Mouse (Mus musculus) spleen, postnatal 14 days (tissue): Measurements from ENCODE around the gene Lactbl1.
A peak's percentile ranks its signal among the peaks of the same experiment; 100 is the strongest.

Source experiments
- DNase-seq, 2 experiments: peaks; one replicate each; pipeline ENCODE4 v3.0.0; 2021 to 2022; ENCODE audit warnings: low spot score in 2 of 2

The Lactbl1 gene

DNA sequence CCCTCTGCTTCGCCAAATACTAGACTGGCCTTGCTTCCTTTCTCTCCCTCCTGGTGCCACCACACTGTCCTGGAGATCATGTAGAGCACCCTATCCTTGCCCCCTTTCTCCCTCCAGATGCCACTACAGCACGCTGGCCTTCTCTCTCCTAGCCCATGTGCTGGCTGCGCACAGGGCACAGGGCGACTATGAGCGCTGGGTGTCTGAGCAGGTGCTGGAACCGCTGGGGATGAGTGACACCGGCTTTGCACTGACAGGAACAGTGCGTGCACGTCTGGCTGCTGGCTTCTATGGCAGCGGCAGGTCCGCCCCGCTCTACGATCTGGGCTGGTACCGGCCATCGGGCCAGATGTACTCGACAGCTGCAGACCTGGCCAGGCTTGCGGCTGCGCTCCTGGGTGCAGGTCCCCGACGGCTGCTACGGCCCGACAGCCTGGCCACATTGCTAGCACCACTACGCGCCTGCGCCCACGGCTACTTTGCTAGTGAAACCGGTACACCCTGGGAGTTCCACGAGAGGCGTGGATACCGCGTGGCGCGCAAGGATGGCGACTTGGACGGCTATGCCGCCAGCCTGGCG is 14.7 kb downstream of the Lactbl1 start:
- DNase-seq: no peak

DNA sequence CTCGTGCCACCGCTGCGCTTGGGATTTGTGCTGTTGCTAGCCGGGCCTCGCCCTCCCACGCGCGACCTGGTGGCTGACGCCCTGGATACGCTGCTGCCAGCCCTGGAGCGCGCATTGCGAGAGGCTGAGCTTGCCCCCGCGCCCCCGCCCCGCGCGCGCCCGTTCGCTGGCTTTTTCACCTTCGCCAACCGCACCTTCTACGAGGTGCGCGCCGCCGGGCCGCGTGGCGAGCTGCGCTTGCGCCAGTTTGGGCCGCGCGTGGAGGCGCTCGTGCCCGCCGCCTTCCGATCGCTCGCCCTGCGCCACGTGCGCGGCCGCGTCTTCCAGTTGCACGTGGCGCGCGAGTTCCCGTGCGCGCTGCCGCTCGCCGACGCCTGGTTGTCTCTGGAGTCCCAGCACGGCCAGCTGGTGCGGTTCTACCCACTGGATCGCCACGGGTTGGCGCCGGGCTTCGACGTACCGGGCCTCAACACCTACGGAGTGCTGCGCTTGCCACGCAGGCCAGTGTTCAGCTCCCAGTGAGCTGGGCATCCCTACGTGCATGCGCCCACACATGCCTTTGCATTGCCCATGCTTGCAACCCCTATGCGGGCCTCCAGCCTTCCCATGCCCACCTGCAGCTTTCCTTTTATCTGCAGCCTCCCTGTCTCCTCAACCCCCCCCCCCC is 15.3 kb downstream of the Lactbl1 start:
- no peak for DNase-seq

DNA sequence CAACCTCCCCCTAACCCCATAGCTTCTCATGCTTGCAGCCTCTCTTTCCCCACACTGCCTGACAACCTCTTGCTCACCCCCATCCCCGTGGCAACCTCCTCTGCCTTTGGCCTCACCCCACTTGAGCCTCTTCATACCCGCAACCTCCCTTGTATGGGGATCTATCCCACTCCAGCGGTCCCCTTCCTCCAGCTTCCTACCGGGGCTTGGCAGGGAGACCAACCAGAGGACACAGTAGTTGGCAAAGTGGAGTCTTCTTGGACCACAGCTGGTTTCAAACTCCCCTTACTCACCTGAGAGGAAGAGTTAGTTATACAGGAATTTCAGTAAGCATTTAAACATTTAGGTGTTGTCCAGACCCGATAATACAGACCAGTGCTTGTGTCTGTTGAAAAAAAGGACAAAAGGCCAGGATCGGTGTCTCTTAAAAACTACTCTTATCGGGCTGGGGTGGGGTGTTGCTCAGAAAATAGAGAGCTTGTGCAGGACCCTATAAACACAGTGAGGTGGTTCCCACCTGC is 15.9 kb downstream of the Lactbl1 start:
- no peak for DNase-seq

DNA sequence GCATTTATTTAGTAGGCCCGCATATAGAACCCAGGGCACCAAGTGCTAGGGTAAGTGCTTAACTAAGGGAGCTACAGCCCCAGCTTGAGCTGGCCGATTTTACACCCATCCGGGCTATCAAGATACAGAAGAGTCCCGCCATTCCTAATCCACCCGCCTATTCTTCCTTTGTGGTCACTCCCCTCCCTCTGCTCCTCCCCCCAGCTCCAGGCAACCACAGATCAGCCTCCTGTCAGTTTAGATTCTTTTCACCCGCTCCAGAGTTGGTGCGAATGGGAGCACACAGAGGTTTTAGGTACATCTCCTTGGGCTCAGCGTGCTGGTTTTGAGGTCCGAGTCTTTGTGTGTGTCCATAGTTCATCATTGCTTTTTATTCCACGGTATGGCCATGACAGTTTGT is 16.5 kb downstream of the Lactbl1 start:
- DNase-seq: no peak

DNA sequence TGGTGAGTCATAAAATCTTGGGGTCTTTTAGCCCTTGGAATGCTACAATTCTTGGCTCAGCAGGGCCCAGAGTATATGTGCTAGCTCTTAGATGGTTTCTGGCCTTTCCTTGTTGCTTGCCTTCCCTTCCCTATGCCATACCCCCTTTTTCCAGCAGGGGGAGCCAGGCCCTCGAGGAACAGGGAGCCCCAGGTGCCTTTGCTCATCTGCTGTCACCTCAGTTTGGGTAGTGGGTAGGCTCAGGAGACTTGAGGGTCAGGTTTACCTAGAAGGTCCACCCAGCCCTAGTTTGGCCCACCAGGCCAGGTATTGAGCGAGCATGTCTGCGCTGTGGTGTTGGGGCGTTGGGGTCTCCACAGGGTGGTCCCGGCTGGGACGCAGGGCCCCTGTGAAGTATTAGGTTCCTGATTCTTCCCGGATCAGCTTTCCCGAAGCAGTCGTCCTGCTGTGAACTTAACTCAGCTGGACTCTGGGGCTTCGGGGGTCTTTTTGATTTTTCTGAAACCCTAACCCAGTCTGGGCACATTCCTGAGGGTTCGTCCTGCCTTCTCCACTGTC is 26.6 kb downstream of the Lactbl1 start:
- DNase-seq: peak; percentile 39 to 60

DNA sequence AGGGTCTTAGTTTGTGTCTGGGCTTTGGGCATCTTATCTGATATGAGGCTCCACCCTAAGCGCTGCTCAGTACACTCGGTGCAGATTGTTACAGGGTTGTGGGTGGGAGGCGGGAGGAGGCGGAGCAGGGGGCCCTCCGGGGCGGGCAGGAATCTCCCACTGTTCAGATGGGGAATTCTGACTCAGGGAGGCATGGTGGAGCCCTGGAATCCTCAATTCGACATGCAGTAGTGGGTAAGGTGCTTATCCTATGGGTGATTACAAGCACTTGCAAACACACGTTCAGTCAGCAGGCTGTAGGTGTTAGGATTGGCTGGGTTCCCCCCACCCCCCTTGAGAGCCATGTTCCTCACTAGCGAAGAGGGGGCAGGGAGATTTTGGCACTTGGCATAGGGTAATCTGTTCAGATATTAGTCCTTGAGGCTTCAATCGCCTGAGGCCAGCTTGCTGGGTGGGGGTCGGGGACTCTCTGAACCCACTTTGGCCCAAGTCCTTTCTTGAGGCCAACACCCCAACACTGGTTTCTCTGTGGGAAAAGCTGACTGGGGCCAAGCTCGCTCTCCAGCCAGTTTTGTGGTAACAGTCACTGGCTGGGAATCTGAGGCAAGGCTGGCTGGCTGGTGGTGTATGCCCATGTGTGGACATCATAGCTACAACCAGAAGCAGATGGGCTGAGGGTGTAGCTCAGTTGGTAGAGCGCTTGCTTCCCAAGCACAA is 27.2 kb downstream of the Lactbl1 start:
- no peak for DNase-seq

DNA sequence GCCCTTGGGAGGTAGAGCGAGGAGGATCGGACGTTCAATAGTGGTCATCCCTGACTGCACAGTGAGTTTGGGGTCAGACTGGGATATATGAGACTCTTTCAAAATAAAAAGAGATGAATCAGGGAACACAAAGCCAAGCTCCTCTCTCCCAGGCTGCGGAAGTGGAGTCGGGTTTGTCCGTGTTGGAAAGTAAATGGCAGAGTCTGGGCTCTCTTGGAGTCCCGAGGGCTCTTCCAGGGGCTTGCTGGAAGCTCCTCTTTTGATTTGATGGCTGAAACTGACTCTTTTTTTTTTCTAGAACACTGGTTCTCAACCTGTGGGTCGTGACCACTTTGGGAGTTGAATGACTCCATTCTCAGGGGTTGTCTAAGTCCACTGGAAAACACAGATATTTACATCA is 27.8 kb downstream of the Lactbl1 start:
- no peak for DNase-seq

DNA sequence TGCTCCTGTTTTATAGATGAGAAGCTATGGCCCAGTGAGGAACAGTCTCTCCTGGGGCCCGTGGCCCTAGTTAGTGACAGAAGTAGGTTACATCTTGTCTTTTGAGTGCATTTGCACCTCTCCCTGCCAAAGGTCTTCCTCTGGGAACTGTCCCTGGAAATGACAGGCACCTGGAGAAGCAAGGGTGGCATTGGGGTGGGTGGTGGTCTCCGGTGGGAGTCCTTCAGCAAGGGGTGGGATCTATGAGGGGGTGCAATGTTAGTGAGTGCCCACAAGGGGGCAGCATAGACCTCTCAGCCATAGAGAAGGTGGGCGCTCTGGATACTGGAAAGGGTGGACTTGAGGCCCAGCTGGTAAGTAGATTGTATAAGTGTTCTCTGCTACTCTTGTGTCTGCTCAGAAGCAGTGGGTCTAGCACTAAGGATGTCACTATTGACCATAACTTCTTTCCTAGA is 29.0 kb downstream of the Lactbl1 start:
- DNase-seq: no peak

DNA sequence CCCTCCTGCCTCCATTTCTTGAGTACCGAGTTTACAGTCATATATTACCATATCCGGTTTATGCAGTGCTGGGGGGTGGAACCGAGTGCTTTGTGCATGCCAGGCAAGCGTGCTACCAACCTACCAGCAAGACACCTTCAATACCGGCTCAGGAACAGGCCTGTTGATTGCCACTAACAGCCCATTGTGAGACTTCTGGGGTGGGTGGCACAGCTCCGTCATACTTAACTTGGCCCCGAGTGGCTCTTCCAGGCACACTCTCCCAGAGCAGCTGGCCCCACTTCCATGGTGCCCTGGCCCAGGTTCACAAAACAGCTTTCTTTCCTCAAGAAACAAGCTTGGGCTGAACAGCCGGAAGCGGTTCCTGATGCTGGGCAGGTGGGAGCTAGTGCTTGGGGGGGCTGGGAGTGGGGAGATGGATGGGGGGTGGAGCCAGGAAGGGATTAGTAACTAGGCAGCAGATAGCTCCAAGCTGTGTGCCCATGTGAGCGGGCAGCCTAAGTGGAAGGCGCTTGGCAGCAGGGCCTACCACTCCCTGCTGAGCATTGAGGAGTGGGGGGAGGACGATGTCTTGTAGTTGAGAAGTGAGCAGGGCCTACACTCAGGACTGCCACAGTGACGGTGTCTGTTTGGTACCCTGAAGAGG is 29.6 kb downstream of the Lactbl1 start:
- DNase-seq: no peak

DNA sequence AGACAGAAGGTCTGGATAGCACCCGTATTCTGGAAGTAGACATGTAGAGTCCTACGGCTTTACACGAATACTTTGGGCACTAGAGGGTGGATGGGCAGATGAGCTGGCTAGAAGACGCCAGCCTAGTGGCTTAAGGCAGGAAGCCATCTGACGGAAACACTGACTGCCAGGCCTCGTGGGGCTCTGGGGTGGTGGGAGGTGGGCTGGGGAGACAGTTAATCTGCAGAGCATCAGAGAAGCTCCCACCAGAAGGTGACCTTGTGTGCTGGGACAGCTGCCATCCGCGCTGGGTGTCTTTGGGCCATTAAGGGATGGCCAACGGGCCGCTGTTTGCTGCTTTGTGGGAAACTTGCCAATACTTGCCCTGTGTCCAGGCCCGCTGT is 30.1 kb downstream of the Lactbl1 start:
- no peak for DNase-seq

DNA sequence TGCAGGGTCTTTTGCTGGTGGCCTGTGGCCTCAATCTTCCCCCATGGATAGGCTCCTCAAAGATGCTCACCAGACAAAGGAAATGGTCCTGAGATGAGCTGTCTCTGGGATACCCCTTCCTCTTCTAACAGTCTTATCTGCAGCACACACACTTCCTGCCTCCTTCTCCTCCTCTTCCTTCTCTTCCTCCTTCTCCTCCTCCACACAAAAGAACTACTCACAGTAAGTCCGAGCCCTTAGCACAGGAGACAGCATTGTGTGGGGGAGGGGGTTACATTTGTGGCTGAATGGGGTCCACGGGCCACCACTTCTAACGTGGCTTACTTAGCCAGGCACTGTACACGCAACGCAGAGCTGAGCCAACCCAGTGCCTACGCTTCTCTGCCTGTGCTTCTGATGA is 30.6 kb downstream of the Lactbl1 start:
- DNase-seq: no peak

DNA sequence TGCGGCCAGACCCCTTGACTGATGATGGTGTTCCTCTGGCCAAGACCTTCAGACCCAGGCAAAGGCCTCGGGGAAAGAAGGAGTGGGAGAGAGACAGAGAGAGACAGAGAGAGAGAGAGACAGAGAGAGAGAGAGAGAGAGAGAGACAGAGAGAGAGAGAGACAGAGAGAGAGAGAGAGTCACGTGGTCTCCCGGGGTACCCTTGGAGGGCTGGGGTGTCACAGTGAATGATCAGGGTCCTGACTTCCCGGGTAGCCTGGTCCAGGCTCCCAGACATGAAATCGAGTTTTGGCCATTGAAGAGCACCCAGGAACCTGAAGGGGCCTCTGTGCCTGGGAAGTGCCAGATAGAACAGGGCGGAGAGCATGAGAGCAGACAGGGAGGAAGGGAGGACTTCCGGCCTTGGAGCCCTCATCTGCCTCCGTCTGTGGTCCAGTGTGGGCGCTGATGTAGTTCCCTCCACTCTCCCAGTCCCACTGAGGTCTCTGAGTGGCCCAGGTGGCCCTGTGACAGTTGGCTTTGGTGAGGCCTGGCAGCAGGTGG is 31.3 kb downstream of the Lactbl1 start:
- DNase-seq: no peak

DNA sequence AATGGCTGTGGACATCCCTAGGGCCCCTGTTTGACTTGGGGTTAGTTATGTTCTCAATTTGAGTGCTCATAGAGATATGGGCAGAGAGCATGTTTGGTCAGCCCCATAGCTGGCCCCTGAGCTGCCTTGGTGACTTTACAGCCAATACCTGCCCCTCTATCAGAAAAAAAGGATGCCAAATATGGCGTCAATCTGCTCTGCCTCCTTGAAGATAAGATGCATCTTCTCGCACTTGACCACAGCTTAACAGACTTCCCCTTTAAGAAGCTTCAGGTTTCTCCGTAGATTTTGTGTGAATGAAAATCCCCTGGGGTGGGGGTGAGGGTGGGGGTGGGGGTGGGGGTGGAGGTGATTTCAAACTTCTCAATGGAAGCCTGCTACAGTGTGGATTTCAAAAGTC is 35.5 kb downstream of the Lactbl1 start:
- no peak for DNase-seq

DNA sequence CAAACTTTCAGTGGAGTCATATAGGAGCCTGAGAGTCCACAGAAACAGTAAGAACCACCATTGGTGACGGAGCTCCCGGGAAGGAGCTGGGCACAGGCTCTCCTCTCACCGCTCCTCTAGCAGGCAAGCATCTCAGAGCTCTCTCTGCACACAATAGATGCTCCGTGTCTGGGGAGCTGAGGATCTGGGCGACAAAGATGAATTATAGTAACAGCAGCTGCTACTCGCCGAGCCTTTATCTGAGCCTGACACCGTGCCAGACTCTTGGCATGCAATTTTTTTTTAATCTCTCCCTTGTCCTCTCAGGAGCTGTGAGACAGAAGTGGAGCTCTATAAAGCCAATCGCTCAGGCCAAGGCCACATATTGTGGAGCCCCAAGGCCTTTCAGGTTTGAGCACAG is 42.6 kb downstream of the Lactbl1 start:
- no peak for DNase-seq

DNA sequence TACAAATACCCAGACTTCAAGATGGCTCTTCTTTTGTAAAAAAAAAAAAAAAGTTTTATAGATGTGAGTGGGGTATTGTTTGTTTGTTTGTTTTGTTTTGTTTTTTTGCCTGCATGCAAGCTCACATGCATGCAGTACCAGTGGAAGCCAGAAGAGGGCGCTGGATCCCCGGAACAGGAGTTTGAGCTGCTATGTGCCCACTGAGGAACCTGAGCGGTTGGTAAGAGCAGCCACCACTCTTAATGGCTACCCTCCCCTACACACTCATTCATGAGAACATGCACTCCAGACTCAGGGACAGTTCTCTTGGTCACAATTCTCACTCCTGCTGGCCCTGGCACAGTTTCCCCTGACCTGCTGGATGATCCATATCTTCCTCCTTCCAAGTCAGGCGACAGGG is 43.6 kb downstream of the Lactbl1 start:
- DNase-seq: no peak

DNA sequence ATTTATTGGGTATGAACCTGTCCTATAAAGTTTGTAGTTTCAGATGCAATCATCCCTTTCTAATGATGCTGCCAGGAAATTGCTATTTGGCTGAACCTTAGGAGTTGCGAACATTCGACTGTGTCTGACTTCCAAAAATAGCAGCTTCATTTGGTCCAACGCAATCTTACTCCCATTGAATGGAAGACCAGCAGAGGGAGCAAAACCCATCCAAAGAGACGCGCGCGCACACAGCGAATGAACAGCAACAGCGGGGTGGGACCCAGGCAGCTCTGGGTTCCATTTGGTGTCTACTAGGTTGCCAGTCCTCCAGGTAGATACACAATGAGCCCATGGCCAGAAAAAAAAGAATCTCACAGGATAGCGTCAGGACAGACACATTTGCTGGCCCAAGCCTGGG is 45.3 kb downstream of the Lactbl1 start:
- no peak for DNase-seq

DNA sequence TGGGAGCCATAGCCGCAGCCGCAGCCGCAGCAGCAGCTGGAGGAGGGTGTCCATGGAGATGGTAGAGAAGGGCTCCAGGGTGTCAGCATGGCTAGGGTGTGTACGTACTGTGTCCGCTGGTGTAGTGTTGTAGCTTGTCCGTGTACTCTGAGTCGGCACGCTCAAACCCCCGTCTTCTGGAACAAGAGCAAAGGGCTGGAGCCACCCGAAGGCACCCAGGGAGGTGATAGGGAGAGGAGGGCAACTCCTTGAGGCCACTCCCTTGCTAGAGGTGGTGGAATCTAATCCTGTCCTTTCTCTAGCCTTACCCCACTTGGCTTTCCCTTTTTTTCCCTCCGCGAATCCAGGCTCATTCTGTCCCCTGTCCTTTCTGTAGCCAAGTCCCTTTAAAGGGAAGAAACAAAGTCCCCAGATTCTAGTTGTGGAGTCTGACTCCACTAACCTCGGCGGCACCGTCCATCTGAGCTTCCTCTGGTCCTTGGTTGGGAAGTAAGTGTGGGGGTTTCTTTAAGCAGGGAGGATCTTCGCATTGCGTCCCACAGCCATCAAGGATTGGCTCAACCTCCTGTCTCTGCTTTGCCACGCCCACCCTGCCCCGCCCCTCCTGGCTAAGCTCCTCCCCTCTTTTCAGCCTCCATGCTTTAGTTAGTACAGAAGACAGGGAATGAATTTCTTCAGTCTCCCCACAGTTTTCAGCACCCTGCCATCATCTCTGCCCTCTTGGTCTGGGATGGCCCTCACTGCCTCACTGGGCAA is 50.1 kb downstream of the Lactbl1 start:
- no peak for DNase-seq

DNA sequence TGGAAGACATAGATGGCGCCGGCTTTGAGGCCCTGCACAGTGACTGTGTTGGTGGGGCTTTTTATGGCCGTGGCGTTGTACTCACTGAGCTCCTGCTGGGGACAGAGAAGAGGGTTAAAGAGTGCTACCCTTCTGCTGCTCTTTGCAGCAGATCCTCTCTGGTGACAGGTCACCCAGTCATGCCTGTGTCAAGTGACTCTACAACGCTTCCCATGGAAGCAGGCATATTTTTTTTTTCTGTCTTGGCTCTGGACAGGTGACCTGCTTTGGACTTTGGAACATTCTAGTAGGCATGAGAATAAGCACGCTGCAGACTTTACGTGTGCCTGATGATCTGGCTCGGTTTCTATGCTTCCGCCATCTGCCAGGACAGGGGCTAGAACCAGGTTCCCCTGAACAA is 53.0 kb downstream of the Lactbl1 start:
- no peak for DNase-seq

DNA sequence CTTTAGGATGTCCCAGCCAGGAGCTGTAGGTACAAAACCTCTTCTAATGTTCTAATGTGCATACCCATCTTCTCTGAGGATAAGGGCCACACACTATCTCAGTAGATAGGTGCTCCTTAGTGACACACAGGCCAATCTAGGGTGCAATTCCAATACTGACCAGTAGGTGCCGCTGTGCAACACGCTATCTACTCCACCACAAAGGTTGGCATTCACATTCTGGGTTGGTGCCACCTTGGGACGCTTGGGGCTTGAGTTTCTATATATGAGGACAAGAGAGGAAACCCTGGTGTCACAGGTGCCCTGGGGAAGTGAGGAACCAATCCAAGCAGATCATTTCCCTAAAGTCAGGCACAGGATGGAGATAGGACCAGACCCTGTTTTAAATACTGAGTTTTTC is 56.1 kb downstream of the Lactbl1 start:
- DNase-seq: peak; percentile 36 to 63

DNA sequence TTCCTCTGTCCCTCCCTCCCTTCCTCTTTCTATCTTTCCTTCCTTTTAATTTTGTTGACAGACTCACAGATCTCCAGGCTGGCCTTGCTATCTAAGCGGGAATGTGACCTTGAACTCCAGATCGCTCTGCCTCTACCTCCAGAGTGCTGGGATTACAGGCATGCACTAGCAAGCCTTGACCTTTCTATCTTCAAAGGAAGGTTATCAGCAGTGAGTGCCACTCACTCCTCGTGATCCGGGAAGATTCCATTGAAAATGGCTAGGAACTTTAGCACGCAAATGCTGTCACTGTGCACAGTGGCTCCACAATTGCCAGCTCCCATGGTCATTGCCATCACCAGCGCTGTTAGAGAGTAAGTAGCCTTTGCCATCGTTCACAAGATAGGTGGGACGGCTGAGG is 56.8 kb downstream of the Lactbl1 start:
- DNase-seq: no peak

DNA sequence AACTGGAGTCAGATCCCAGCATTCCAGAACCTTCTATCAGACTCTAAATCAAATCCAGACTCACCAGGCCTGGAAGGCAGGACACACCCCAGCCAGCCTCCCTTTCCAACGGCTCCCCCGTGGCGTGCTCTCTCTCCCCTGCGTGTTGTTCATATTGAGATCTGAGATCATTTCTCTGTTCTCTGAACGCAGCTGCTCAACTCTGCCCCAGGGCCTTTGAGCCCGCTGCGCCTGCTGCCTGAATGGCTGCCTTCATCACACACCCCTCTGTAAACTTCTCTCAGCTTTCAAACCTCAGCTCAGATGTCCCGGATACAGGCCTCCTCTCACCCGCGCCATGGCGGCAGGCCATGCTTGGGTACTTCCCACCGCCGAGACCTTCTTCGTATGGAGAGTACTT is 58.2 kb downstream of the Lactbl1 start:
- DNase-seq: no peak
